Mouse (Mus musculus) bone marrow, adult 2 months (tissue): ENCODE results near the gene Evx1.

Experiments
- CTCF ChIP-seq: fragments of 200-500 bp; IDR thresholded peaks from 2 replicates; pipeline ENCODE4 v1.5.1; 2011; ENCODE audit warnings: low read length, control low read depth; ENCODE audit not compliant: control insufficient read depth, insufficient read depth
- POLR2A ChIP-seq: fragments of 200-500 bp; IDR thresholded peaks from 2 replicates; pipeline ENCODE4 v1.6.1; 2011; ENCODE audit warnings: low read depth, mild to moderate bottlenecking, control low read depth, low read length, borderline replicate concordance; ENCODE audit not compliant: control insufficient read depth

- no peak for TF ChIP-seq CTCF
- TF ChIP-seq POLR2A: no peak
Measured at GRCm38 (mm10) chr6:52290186-52290585, 23.1 kb upstream of the Evx1 start.
